Mouse (Mus musculus) heart, embryonic 14.5 days (tissue): ENCODE results near the gene Cfdp1. TPM values are rescaled to one million over a fixed set of nuclear protein-coding genes. Genes with fewer than 3 reads are reported as not detected.
A peak's percentile ranks its signal among the peaks of the same experiment; 100 is the strongest.

Experiments used
- ATAC-seq: fragments of 200-750 bp; cut with Nextera tagmentation; 2 replicates; pipeline ENCODE4 v1.8.0; 2017; ENCODE audit warnings: low read depth, moderate TSS enrichment; ENCODE audit not compliant: insufficient number of reproducible peaks, insufficient read depth, low FRiP score
- H3K27ac ChIP-seq, 2 experiments: fragments of 200-500 bp in 1 of 2; fragments of 300-500 bp in 1 of 2; sonication (generic) in 1 of 2; replicated peaks in 1 of 2; 2 replicates each; pipeline ENCODE4 v1.5.1; 2012 to 2014; ENCODE audit warnings: low read depth in 2 of 2, low read length in 2 of 2, control low read depth in 1 of 2, mild to moderate bottlenecking in 1 of 2, mixed read lengths in 1 of 2; ENCODE audit not compliant: control insufficient read depth in 1 of 2, insufficient read depth in 1 of 2
- H3K27me3 ChIP-seq: fragments of 300-500 bp; sonication (generic); 2 replicates; pipeline ENCODE4 v1.6.1; 2014; ENCODE audit warnings: mild to moderate bottlenecking, low read length, control low read depth; ENCODE audit not compliant: control insufficient read depth, insufficient read depth
- H3K36me3 ChIP-seq: fragments of 300-500 bp; sonication (generic); 2 replicates; pipeline ENCODE4 v1.6.1; 2014; ENCODE audit warnings: mild to moderate bottlenecking, control low read depth, low read length, mixed read lengths; ENCODE audit not compliant: control insufficient read depth, insufficient read depth
- H3K4me1 ChIP-seq, 2 experiments: fragments of 200-500 bp in 1 of 2; fragments of 300-500 bp in 1 of 2; sonication (generic) in 1 of 2; 2 replicates each; pipeline ENCODE4 v1.6.1; 2012 to 2014; ENCODE audit warnings: low read length in 2 of 2, control low read depth in 1 of 2, mixed read lengths in 1 of 2; ENCODE audit not compliant: control insufficient read depth in 2 of 2, insufficient read depth in 2 of 2
- H3K4me2 ChIP-seq: fragments of 300-500 bp; sonication (generic); 2 replicates; pipeline ENCODE4 v1.6.1; 2014; ENCODE audit warnings: mild to moderate bottlenecking, low read length
- H3K4me3 ChIP-seq, 2 experiments: fragments of 200-500 bp in 1 of 2; fragments of 300-500 bp in 1 of 2; sonication (generic) in 1 of 2; 2 replicates each; pipeline ENCODE4 v1.5.1; 2012 to 2014; ENCODE audit warnings: low read length in 2 of 2, mild to moderate bottlenecking in 2 of 2, control low read depth in 1 of 2, low read depth in 1 of 2, moderate library complexity in 1 of 2; ENCODE audit not compliant: control insufficient read depth in 1 of 2, insufficient read depth in 1 of 2
- H3K9ac ChIP-seq: fragments of 300-500 bp; sonication (generic); 2 replicates; pipeline ENCODE4 v1.6.1; 2014; ENCODE audit warnings: mild to moderate bottlenecking, low read length
- H3K9me3 ChIP-seq: fragments of 300-500 bp; sonication (generic); 2 replicates; pipeline ENCODE4 v1.6.1; 2016; ENCODE audit warnings: low read length, control low read depth; ENCODE audit not compliant: control insufficient read depth
- WGBS: fragments of 180-500 bp; shearing (Covaris S2); extraction: QIAGEN DNeasy Blood & Tissue Kit; methylation state at CpG from one replicate; pipeline ENCODE4 v1.1.7; 2014; 5-methylcytosine and 5-hydroxymethylcytosine counted together
- polyA plus RNA-seq: library from polyadenylated mRNA; unstranded; fragments of >200 nt; fragmentation: Nextera tagmentation; extraction: Ambion mirVana; gene quantifications from 2 replicates; pipeline ENCODE4 v1.2.1, GENCODE M21; 2014

Cfdp1 gene
- polyA plus RNA-seq, 1 experiment from 2014 or later: 110 TPM

- Histone ChIP-seq H3K4me1 (peaks cover 8% of the 10 kb centered on the region in 2 experiments), H3K36me3 (peaks cover 8% of the 10 kb centered on the region; the same call in 1 of the 2 replicates), H3K4me3 (no peak overlapping the region), H3K9me3 (no peaks in the 10 kb centered on the region), H3K9ac (no peak overlapping the region), H3K27ac (no peak overlapping the region), H3K27me3 (no peaks in the 10 kb centered on the region), H3K4me2 (no peak overlapping the region)
- ATAC-seq: no peak
- WGBS: 69% methylated on average over 1 of the region's 1 CpGs
These were observed 57.6 kb downstream of the Cfdp1 start for GRCm38 (mm10) chr8:111796528-111796927.

GRCm38 (mm10) chr8:111793324-111793917 is 60.7 kb downstream of the Cfdp1 start:
- Histone ChIP-seq H3K4me3 (no peak overlapping the region), H3K9me3 (no peaks in the 10 kb centered on the region), H3K36me3 (peaks cover 8% of the 10 kb centered on the region; the same call in 1 of the 2 replicates), H3K27ac (no peak overlapping the region), H3K9ac (no peak overlapping the region), H3K4me2 (no peak overlapping the region), H3K4me1 (peaks cover 12 to 24% of the 10 kb centered on the region in 2 experiments), H3K27me3 (no peaks in the 10 kb centered on the region)
- no peak for ATAC-seq
- 76% methylated on average over 3 of the region's 3 CpGs for WGBS

GRCm38 (mm10) chr8:111789639-111790038 is 64.5 kb downstream of the Cfdp1 start:
- Histone ChIP-seq H3K9ac (no peak overlapping the region), H3K4me2 (no peak overlapping the region), H3K9me3 (no peaks in the 10 kb centered on the region), H3K4me1 (peaks cover 25 to 50% of the 10 kb centered on the region in 2 experiments), H3K36me3 (no peaks in the 10 kb centered on the region), H3K4me3 (no peak overlapping the region), H3K27ac (no peak overlapping the region), H3K27me3 (no peaks in the 10 kb centered on the region)
- no peak for ATAC-seq

- peaks cover 24 to 47% of the 10 kb centered on the region in 2 experiments for H3K4me1 ChIP-seq
- no peak for ATAC-seq
These were observed 64.9 kb downstream of the Cfdp1 start for GRCm38 (mm10) chr8:111789200-111789599.

GRCm38 (mm10) chr8:111788497-111788896 is 65.6 kb downstream of the Cfdp1 start:
- no peak for ATAC-seq
- H3K9me3 ChIP-seq: no peaks in the 10 kb centered on the region
- no peak overlapping the region for H3K4me3 ChIP-seq
- peaks cover 24 to 47% of the 10 kb centered on the region in 2 experiments for H3K4me1 ChIP-seq
- H3K27ac ChIP-seq: peak overlapping the region in 1 of 2 experiments; percentile 68; a peak in 1 of 4 replicates
- WGBS: 76% methylated on average over 3 of the region's 3 CpGs
- no peaks in the 10 kb centered on the region for H3K27me3 ChIP-seq
- H3K4me2 ChIP-seq: no peak overlapping the region
- H3K9ac ChIP-seq: no peak overlapping the region
- no peaks in the 10 kb centered on the region for H3K36me3 ChIP-seq

More at GRCm38 (mm10) chr8:111789200-111789599, 64.9 kb downstream of the Cfdp1 start:
- H3K27me3 ChIP-seq: no peaks in the 10 kb centered on the region
- no peaks in the 10 kb centered on the region for H3K9me3 ChIP-seq
- peak overlapping the region in 1 of 2 experiments; percentile 35; a peak in 1 of 4 replicates for H3K27ac ChIP-seq
- H3K9ac ChIP-seq: no peak overlapping the region
- H3K4me3 ChIP-seq: no peak overlapping the region
- no peak overlapping the region for H3K4me2 ChIP-seq
- 54% methylated on average over 4 of the region's 4 CpGs for WGBS
- no peaks in the 10 kb centered on the region for H3K36me3 ChIP-seq

GRCm38 (mm10) chr8:111788085-111788484 is 66.0 kb downstream of the Cfdp1 start:
- H3K9me3 ChIP-seq: no peaks in the 10 kb centered on the region
- H3K36me3 ChIP-seq: no peaks in the 10 kb centered on the region
- no peak for ATAC-seq
- 44% methylated on average over 5 of the region's 5 CpGs for WGBS
- peak overlapping the region; percentile 36; the same call in 1 of the 2 replicates for H3K4me2 ChIP-seq
- peak overlapping the region; percentile 28 for H3K9ac ChIP-seq
- peaks cover 24 to 48% of the 10 kb centered on the region in 2 experiments for H3K4me1 ChIP-seq
- H3K27ac ChIP-seq: peak overlapping the region; percentile 18 to 68; a peak in 2 of 4 replicates
- no peak overlapping the region for H3K4me3 ChIP-seq
- H3K27me3 ChIP-seq: no peaks in the 10 kb centered on the region

- ATAC-seq: no peak
- 33% methylated on average over 4 of the region's 4 CpGs for WGBS
- Histone ChIP-seq H3K9ac (peak overlapping the region; percentile 28), H3K4me1 (peaks cover 24 to 52% of the 10 kb centered on the region in 2 experiments), H3K36me3 (no peaks in the 10 kb centered on the region), H3K4me3 (no peak overlapping the region), H3K9me3 (no peaks in the 10 kb centered on the region), H3K27ac (peak overlapping the region; percentile 18 to 68; a peak in 3 of 4 replicates), H3K4me2 (peak overlapping the region; percentile 36), H3K27me3 (no peaks in the 10 kb centered on the region)
These were observed 66.4 kb downstream of the Cfdp1 start for GRCm38 (mm10) chr8:111787683-111788082.
